Mouse (Mus musculus) kidney, adult 2 months (tissue): ENCODE results near the gene Gm38431.

ENCODE experiments used
- CTCF ChIP-seq: fragments of 200-500 bp; conservative IDR thresholded peaks from 2 replicates; pipeline ENCODE4 v1.5.1; 2011; ENCODE audit warnings: low read depth, mild to moderate bottlenecking, control low read depth, low read length, moderate library complexity, mixed read lengths; ENCODE audit not compliant: insufficient read depth, insufficient read length
- POLR2A ChIP-seq: fragments of 200-500 bp; IDR thresholded peaks from one replicate; pipeline ENCODE4 v1.6.1; 2011; ENCODE audit warnings: low read depth, low read length, control low read depth

DNA sequence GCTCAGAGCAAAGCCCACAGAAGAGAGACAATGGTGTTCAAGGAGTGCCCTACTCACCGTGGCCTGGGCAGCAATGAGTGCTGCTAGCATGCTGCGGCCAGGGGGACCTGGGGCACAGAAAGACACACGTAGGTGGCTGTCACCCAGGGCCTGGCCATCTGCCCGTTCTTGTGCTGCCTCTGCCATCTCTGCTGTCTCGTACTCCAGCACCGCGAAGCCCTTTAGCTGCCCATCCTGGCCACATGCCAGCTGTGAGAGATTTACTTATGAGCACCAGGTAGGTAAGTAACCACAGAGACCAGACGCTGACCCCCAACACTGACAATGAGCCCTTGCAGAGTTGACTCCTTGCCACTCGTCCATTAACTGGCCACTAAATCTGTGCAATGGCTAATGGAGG, 10.7 kb downstream of the Gm38431 start:
- no peak for TF ChIP-seq CTCF
- no peak for TF ChIP-seq POLR2A
